Mouse (Mus musculus) embryonic stem cell, embryonic (primary cell): Measurements from ENCODE around the gene Scml4.

Experiments
- CTCF ChIA-PET, 4 experiments: fragments of 300-600 bp in 2 of 4; fragments of 350-600 bp in 2 of 4; sonication (Branson Sonifier 250); formaldehyde crosslinking; loops; one replicate each; lab custom pipeline; 2022; ENCODE audit warnings: inconsistent platforms in 2 of 4; lab: Charles Lee
- POLR2A ChIA-PET, 4 experiments: fragments of 300-600 bp in 2 of 4; fragments of 350-600 bp in 2 of 4; sonication (Branson Sonifier 250); formaldehyde crosslinking; loops; one replicate each; lab custom pipeline; 2022; ENCODE audit warnings: antibody characterized with exemption in 4 of 4, inconsistent platforms in 1 of 4; lab: Charles Lee

The Scml4 gene

DNA sequence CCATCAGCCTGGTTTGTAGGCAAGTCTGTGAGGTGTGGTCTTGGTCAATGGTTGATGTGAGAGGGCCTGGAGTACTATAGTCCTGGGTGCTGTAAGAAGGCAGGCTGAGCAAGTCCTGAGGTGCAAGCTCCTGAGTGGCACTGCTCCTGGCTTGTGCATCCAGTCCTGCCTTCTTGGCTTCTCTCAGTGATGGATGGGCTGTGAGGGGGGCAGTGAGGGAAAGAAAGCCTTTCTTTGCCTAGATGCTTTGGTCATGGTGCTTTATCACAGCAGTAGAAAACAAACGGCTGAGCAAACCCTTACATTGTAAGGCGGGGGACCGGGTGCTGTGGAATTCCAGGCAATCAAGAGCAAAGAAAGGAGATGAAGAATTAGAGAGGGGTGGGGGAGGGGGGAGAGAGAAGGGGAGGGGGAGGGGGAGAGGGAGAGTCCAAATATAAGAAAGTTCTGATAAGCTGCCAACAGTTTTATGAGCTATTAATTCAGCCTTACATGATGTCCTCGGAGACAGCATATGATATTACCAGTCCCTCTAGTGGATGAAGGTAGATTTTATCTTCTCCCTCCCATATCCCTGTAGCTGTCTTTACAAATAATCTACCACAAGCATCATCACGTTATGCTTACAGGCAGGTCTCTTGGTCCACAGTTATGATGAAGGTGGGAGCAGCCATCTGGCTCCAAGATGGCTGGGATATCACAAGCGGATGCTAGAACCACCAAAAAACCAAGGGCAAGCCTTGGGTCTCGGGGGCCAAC, 121.0 kb downstream of the Scml4 start:
- ChIA-PET POLR2A (interaction anchor here in 1 of 4 experiments (1.4 kb wide), 1 partner anchor 9 kb away, joined by 3 read pairs; no protein-coding TSS in a partner anchor), CTCF (interaction anchor here in 2 of 4 experiments (1.1 to 2.8 kb wide), 4 partner anchors 8 to 23 kb away, joined by 3 to 10 read pairs (median 6); no protein-coding TSS in a partner anchor)

- CTCF ChIA-PET = interaction anchor here in 3 of 4 experiments (0.5 to 2.2 kb wide), 7 partner anchors 12 to 369 kb away, joined by 3 to 6 read pairs (median 5); no protein-coding TSS in a partner anchor
- POLR2A ChIA-PET = interaction anchor here in 1 of 4 experiments (0.8 to 1.2 kb wide), 3 partner anchors 12 to 45 kb away, joined by 3 to 4 read pairs (median 3); no protein-coding TSS in a partner anchor
Measured at GRCm38 (mm10) chr10:42984886-42985285, 124.7 kb downstream of the Scml4 start.

DNA sequence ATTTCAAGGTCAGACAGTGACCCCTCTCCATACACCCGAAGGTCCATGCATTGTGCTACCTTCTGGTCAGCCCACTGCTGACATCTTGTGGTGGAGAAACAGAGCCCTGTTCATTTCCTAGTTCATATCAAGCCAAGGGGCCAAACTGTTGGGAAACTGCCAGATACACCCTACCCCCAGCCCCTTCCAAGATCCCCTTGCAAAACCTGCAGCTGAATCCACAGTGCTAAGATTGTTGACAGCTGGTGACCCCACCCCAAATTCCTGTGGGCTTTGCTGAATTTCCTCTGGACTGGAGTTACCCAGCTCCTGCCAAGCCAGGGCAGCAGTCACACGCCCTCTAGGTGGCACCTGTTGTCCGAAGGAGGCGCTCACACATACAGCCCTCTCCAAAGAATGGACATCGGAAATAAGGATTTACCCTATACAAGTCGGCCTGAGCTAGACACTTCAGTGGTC, 127.5 kb downstream of the Scml4 start:
- POLR2A ChIA-PET = interaction anchor here in 3 of 4 experiments (0.6 to 2.5 kb wide), 18 partner anchors 14 to 1464 kb away, joined by 3 to 8 read pairs (median 4); no protein-coding TSS in a partner anchor
- CTCF ChIA-PET = interaction anchor here (0.5 to 4.7 kb wide), 37 partner anchors 8 to 1173 kb away, joined by 3 to 62 read pairs (median 7); no protein-coding TSS in a partner anchor

GRCm38 (mm10) chr10:42988627-42989026, 128.5 kb downstream of the Scml4 start:
- CTCF ChIA-PET = interaction anchor here (0.6 to 4.7 kb wide), 33 partner anchors 9 to 397 kb away, joined by 3 to 62 read pairs (median 7); no protein-coding TSS in a partner anchor
- POLR2A ChIA-PET = interaction anchor here (0.6 to 2.5 kb wide), 21 partner anchors 14 to 515 kb away, joined by 3 to 7 read pairs (median 4); partner anchors contain the start of gene Pdss2 (in 1 of the 4)

DNA sequence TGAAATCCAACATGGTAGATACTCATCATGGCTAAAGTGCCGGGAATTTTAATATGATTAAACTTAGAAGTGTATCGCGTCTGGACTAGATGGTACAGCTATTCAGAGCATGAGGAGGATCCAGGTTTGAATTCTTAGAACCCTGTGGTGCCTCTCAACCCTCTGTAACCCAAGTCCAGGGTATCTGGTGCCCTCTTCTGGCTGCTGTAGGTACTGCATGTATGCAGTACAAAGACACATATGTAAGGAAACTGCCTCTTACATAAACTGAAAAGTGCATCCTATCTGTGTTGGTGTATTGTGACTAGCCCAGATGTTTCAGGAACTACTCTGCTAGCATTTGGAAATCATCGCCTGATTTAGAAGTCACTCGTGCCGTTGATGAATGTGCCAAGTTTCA, 129.7 kb downstream of the Scml4 start:
- CTCF ChIA-PET = interaction anchor here in 3 of 4 experiments (0.6 to 4.7 kb wide), 19 partner anchors 10 to 293 kb away, joined by 3 to 62 read pairs (median 8); no protein-coding TSS in a partner anchor

GRCm38 (mm10) chr10:42991018-42991417, 130.8 kb downstream of the Scml4 start:
- ChIA-PET CTCF (interaction anchor here in 2 of 4 experiments (0.6 to 4.7 kb wide), 5 partner anchors 12 to 148 kb away, joined by 3 to 62 read pairs (median 7); no protein-coding TSS in a partner anchor), POLR2A (no interaction called here)

More for the DNA sequence above, 129.7 kb downstream of the Scml4 start:
- POLR2A ChIA-PET = interaction anchor here in 2 of 4 experiments (1.1 to 2.5 kb wide), 5 partner anchors 16 to 148 kb away, joined by 3 to 7 read pairs (median 4); no protein-coding TSS in a partner anchor

DNA sequence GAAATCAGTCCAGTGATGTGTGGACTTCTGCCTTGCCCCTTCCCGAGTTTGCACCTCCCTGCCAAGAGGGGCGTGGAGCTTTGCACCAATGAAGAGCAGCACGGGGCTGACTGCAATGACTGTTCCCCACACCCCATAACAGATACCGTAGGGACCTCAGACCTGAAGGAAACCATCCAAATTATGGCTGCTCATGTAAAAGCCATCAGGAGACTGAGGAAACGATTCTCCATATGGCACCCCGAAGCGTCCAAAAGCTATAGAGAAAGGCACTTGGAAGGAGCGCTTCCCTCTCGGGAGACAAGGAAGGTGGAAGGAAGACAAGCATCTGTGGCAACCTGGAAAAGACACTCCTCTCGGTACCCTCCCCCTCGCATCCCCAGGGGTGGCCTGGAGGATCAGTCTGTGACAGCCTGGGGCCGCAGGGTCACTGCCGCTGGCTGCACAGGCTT, 134.2 kb downstream of the Scml4 start:
- POLR2A ChIA-PET = interaction anchor here in 1 of 4 experiments (0.8 kb wide), 1 partner anchor 21 kb away, joined by 3 read pairs; no protein-coding TSS in a partner anchor
- CTCF ChIA-PET = interaction anchor here in 1 of 4 experiments (0.7 to 1.3 kb wide), 2 partner anchors 22 to 36 kb away, joined by 3 to 4 read pairs; no protein-coding TSS in a partner anchor

- CTCF ChIA-PET = interaction anchor here in 2 of 4 experiments (0.6 to 1.0 kb wide), 3 partner anchors 8 to 480 kb away, joined by 3 to 5 read pairs (median 3); no protein-coding TSS in a partner anchor
- POLR2A ChIA-PET = interaction anchor here in 3 of 4 experiments (0.6 to 1.1 kb wide), 5 partner anchors 9 to 1308 kb away, joined by 3 to 6 read pairs (median 3); no protein-coding TSS in a partner anchor
Measured at GRCm38 (mm10) chr10:42995484-42995895, 135.3 kb downstream of the Scml4 start.

DNA sequence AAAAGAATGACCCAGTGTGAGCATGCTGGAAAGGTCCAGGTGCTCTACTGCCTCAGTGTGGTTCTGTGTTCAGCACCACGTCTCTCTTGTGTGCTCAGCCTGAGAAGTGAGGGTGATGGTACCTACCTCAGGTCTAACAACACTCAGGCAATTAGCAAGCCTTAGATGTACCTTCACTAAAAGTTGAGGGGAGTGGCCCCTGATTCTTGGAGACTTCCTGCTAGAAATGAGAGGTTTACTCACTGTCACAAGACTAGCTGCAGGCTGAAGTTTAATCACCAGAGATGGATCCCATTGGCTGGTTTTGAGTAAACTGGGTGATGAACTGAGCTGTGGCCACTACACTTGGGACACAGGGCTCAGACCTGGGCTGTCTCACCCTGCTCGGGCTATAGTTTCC, 137.1 kb downstream of the Scml4 start:
- CTCF ChIA-PET = no interaction called here
- POLR2A ChIA-PET = no interaction called here

DNA sequence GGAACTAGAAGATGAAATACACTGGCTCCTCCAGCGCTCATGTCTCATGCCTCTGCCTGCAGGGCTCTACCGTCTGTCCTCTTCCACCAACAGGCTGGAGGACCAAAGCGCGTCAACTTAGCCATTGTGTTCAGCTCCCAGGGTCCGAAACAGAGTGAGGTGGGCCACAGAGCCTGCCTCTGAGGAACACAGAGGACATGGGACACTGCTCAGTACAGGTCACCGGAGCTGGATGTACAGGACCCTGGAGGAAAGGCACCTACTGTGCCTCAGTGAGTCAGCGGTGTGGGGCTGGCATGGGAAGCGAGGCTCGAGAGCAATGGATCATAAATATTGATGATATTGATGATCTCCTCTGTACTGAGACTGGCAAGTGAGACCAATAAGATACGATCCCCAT, 139.2 kb downstream of the Scml4 start:
- CTCF ChIA-PET = interaction anchor here in 1 of 4 experiments (0.6 kb wide), 1 partner anchor 11 kb away, joined by 5 read pairs; no protein-coding TSS in a partner anchor
- POLR2A ChIA-PET = interaction anchor here in 1 of 4 experiments (0.5 to 0.8 kb wide), 2 partner anchors 11 to 28 kb away, joined by 3 to 4 read pairs; no protein-coding TSS in a partner anchor

DNA sequence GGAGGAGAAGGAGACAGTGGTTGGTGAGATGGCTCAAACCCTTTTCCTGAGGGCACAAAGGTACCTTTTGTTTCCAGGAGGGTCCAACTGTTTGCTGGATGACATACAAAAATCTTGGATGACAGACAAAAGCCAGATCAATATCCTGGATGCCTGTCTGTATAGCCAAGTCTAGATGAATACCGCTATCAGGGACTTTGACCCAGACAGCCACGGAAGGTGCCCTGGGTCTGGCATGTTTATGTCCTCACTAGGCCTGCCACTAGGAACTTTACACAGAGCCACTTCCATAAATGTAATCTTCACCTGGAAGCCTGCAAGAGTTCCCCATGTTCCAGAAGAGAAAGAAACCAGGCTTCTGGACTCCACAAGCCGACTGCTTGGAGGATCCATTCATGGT, 141.3 kb downstream of the Scml4 start:
- ChIA-PET POLR2A (interaction anchor here in 1 of 4 experiments (1.0 kb wide), 1 partner anchor 20 kb away, joined by 4 read pairs; no protein-coding TSS in a partner anchor), CTCF (interaction anchor here in 2 of 4 experiments (0.5 to 1.4 kb wide), 2 partner anchors 15 to 366 kb away, joined by 3 to 9 read pairs; no protein-coding TSS in a partner anchor)

- ChIA-PET POLR2A (interaction anchor here in 3 of 4 experiments (0.5 to 1.5 kb wide), 9 partner anchors 13 to 701 kb away, joined by 3 to 6 read pairs (median 4); partner anchors contain the start of gene Sec63 (in 1 of the 3)), CTCF (interaction anchor here in 2 of 4 experiments (0.7 to 1.4 kb wide), 4 partner anchors 13 to 305 kb away, joined by 3 to 9 read pairs (median 5); partner anchors contain the start of gene Sobp (in 1 of the 2))
Measured at GRCm38 (mm10) chr10:43002066-43002678, 142.0 kb downstream of the Scml4 start.

GRCm38 (mm10) chr10:43002721-43003465, 142.7 kb downstream of the Scml4 start:
- CTCF ChIA-PET = interaction anchor here in 2 of 4 experiments (0.7 to 1.4 kb wide), 4 partner anchors 14 to 306 kb away, joined by 3 to 9 read pairs (median 5); partner anchors contain the start of gene Sobp (in 1 of the 2)
- POLR2A ChIA-PET = interaction anchor here in 3 of 4 experiments (0.6 to 1.7 kb wide), 9 partner anchors 14 to 1365 kb away, joined by 3 to 6 read pairs (median 4); partner anchors contain the start of gene Sec63 (in 1 of the 3)

DNA sequence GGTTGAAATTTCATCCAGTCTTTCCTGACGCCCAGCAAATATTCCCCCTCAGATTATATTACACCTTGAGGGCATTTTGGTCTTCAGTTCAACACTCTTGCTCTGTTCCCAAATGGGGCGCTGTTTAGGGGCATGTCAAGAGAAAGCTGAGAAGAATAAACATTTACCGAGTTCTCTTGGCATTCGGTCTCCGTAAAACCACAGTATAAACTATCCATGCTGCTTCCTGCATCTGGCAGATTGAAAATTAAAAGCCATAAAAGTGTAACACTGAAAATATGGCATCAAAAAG, 143.2 kb downstream of the Scml4 start:
- CTCF ChIA-PET = no interaction called here
- POLR2A ChIA-PET = interaction anchor here in 2 of 4 experiments (0.7 to 1.7 kb wide), 3 partner anchors 14 to 1364 kb away, joined by 3 to 6 read pairs (median 4); no protein-coding TSS in a partner anchor

DNA sequence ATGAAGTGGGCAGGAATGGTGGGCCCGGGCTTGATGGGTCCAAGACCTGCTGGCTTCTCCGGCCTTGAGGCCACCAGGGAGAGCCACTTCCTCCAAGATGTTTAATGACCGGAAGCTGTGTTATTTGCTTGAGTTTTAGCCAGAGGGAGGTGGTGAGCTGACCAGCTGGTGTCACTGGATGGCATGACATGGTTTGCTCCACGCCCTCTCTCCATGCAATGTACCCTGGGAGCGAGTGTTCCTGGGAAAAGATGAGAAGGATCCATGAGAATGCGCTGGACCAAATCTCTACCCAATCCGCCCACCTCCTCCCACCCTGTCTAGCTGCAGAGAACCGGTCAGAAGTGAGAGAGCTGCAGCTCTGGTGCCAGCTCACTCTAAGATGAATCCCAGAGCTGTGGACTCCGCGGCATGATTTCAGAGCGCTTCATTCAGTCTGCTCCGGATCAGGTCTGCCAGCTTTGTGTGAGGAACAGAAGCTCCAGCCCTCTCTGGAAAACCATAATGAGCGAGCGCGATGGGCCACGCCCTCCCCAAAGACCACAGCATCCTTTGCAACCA, 144.1 kb downstream of the Scml4 start:
- CTCF ChIA-PET = interaction anchor here in 3 of 4 experiments (0.6 to 1.0 kb wide), 3 partner anchors 15 to 1333 kb away, joined by 3 to 4 read pairs (median 3); no protein-coding TSS in a partner anchor
- POLR2A ChIA-PET = interaction anchor here in 3 of 4 experiments (0.6 to 1.7 kb wide), 5 partner anchors 9 to 437 kb away, joined by 3 to 6 read pairs (median 3); no protein-coding TSS in a partner anchor

GRCm38 (mm10) chr10:43005031-43005430, 144.9 kb downstream of the Scml4 start:
- POLR2A ChIA-PET = interaction anchor here in 2 of 4 experiments (0.6 to 0.7 kb wide), 3 partner anchors 69 to 487 kb away, joined by 3 to 4 read pairs (median 3); no protein-coding TSS in a partner anchor
- CTCF ChIA-PET = interaction anchor here in 1 of 4 experiments (1.0 kb wide), 1 partner anchor 15 kb away, joined by 3 read pairs; no protein-coding TSS in a partner anchor
